Mouse (Mus musculus): ENCODE data around the gene Aldh1a1.

The Aldh1a1 gene

GRCm38 (mm10) chr19:20650008-20650407 lies 157.5 kb downstream of the Aldh1a1 start:
- no peak for DNase-seq (ENCODE audit: inconsistent age in 2 of 2, low spot score in 1 of 2)

GRCm38 (mm10) chr19:20653082-20653676 lies 160.7 kb downstream of the Aldh1a1 start:
- no peak for DNase-seq (ENCODE audit: inconsistent age in 2 of 2, low spot score in 1 of 2)

GRCm38 (mm10) chr19:20654141-20654873 lies 161.8 kb downstream of the Aldh1a1 start:
- DNase-seq (ENCODE audit: inconsistent age in 2 of 2, low spot score in 1 of 2) = no peak

DNA sequence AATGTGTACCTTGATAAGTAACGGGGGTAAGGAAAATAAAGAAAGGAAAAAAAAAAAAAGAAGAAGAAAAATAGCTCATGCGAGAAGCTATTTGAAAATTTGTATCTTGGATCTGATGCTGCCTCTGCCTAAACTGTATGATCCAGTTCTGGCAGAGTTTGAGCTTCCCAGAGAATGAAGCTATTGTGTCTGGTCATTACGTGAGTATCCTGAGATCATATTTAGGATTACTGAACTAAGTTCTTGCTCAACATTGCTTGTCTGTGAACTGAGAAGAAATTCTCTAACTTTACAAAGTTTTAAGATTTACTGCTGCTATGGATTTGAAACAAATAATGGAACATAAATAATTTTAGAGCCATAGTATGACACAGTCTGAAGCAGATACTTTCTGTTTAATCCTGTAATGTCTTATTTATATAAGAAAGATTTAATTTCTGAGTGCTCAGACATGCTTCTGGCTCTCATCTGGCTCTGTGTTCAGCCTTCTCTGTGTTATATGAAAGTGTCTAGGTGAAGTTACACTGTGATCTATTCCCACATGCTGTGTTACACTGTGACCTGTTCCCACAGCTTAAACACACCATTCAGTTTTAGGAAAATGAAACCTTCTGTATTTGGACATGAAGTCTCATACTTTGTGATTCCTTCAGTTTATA lies 185.3 kb downstream of the Aldh1a1 start:
- no peak for DNase-seq (ENCODE audit: inconsistent age in 2 of 2, low spot score in 1 of 2)
